Mouse (Mus musculus) Patski (cell line): ENCODE measurements around the gene Btg1. TPM values are rescaled to one million over a fixed set of nuclear protein-coding genes. Genes with fewer than 3 reads are reported as not detected.
A peak's percentile ranks its signal among the peaks of the same experiment; 100 is the strongest.

Source experiments
- ATAC-seq: fragments of 100-300 bp; one replicate; pipeline ENCODE4 v1.8.0; 2021
- CTCF ChIA-PET: fragments of 350-600 bp; sonication (Branson Sonifier 250); formaldehyde crosslinking; loops from one replicate; lab custom pipeline; 2022; ENCODE audit warnings: inconsistent platforms; lab: Charles Lee
- POLR2A ChIA-PET: fragments of 350-600 bp; sonication (Branson Sonifier 250); formaldehyde crosslinking; loops from one replicate; lab custom pipeline; 2022; ENCODE audit warnings: antibody characterized with exemption, inconsistent platforms; lab: Charles Lee
- DNase-seq: peaks from one replicate; pipeline ENCODE4 v3.0.0-alpha.2; 2011; ENCODE audit warnings: low read depth, low spot score
- H3K27me3 ChIP-seq: fragments of 371-371 bp; one replicate; pipeline ENCODE4 v1.5.1; 2021
- CTCF ChIP-seq: fragments of 100-300 bp; IDR thresholded peaks from one replicate; pipeline ENCODE4 v1.5.1; 2021
- in situ Hi-C: fragments of 300-500 bp; cut with MboI; formaldehyde crosslinking; loops from 3 replicates; pipeline ENCODE4 v1.11.1; 2018; ENCODE audit warnings: low pct_unique_long_range_greater_than_20kb, mixed read lengths
- polyA plus RNA-seq: library from polyadenylated mRNA; unstranded; gene quantifications from one replicate; pipeline ENCODE4 v1.2.3, GENCODE M21; 2021

Gene Btg1
- polyA plus RNA-seq, 1 experiment from 2014 or later, result 91.5 TPM

- POLR2A ChIA-PET, result interaction anchor here (0.6 to 0.8 kb wide), 2 partner anchors 11 to 218 kb away, joined by 3 read pairs; partner anchors contain the start of gene Btg1
- no peaks in the 10 kb centered on the region for H3K27me3 ChIP-seq
- CTCF ChIA-PET, result interaction anchor here (2.0 kb wide), 1 partner anchor 685 kb away, joined by 5 read pairs; no protein-coding TSS in a partner anchor
- no peak for TF ChIP-seq CTCF
- DNase-seq (peak; percentile 84), ATAC-seq (peak; percentile 82)
- in situ Hi-C loops, result no loop called here
Measured at GRCm38 (mm10) chr10:96628100-96628912, 11.5 kb downstream of the Btg1 start.

- in situ Hi-C loops, result no loop called here
- ATAC-seq (no peak), DNase-seq (no peak)
- ChIA-PET POLR2A (interaction anchor here (0.8 kb wide), 1 partner anchor 12 kb away, joined by 3 read pairs; the partner anchor contains the start of gene Btg1), CTCF (interaction anchor here (2.0 kb wide), 1 partner anchor 684 kb away, joined by 5 read pairs; no protein-coding TSS in a partner anchor)
- H3K27me3 ChIP-seq, result no peaks in the 10 kb centered on the region
- no peak for TF ChIP-seq CTCF
Measured at GRCm38 (mm10) chr10:96628913-96629199, 12.1 kb downstream of the Btg1 start.

GRCm38 (mm10) chr10:96630110-96630509, 13.3 kb downstream of the Btg1 start:
- no peak for TF ChIP-seq CTCF
- in situ Hi-C loops, result loop anchor here (5.0 to 10.0 kb wide), 2 partner anchors 57 to 295 kb away; no protein-coding TSS in a partner anchor
- POLR2A ChIA-PET, result interaction anchor here (0.7 kb wide), 1 partner anchor 332 kb away, joined by 5 read pairs; no protein-coding TSS in a partner anchor
- ATAC-seq, result no peak
- CTCF ChIA-PET, result no interaction called here
- no peak for DNase-seq
- no peaks in the 10 kb centered on the region for H3K27me3 ChIP-seq

GRCm38 (mm10) chr10:96631066-96631711, 14.4 kb downstream of the Btg1 start:
- no peak for TF ChIP-seq CTCF
- ATAC-seq (no peak), DNase-seq (no peak)
- H3K27me3 ChIP-seq, result no peaks in the 10 kb centered on the region
- CTCF ChIA-PET, result no interaction called here
- in situ Hi-C loops, result loop anchor here (5.0 to 10.0 kb wide), 2 partner anchors 56 to 294 kb away; no protein-coding TSS in a partner anchor
- POLR2A ChIA-PET, result no interaction called here

GRCm38 (mm10) chr10:96632271-96633144, 15.7 kb downstream of the Btg1 start:
- DNase-seq, result peak; percentile 95
- peak; percentile 93 for ATAC-seq
- H3K27me3 ChIP-seq, result no peaks in the 10 kb centered on the region
- ChIA-PET POLR2A (interaction anchor here (1.1 kb wide), 1 partner anchor 8 kb away, joined by 4 read pairs; no protein-coding TSS in a partner anchor), CTCF (no interaction called here)
- in situ Hi-C loops, result loop anchor here (5.0 to 10.0 kb wide), 2 partner anchors 55 to 292 kb away; no protein-coding TSS in a partner anchor
- TF ChIP-seq CTCF, result no peak

GRCm38 (mm10) chr10:96633145-96633516, 16.3 kb downstream of the Btg1 start:
- in situ Hi-C loops, result loop anchor here (5.0 to 10.0 kb wide), 2 partner anchors 54 to 292 kb away; no protein-coding TSS in a partner anchor
- H3K27me3 ChIP-seq, result no peaks in the 10 kb centered on the region
- POLR2A ChIA-PET, result no interaction called here
- CTCF ChIA-PET, result no interaction called here
- DNase-seq (no peak), ATAC-seq (no peak)
- no peak for TF ChIP-seq CTCF

- no peak for ATAC-seq
- POLR2A ChIA-PET, result interaction anchor here (1.2 kb wide), 1 partner anchor 19 kb away, joined by 3 read pairs; the partner anchor contains the start of gene Btg1
- in situ Hi-C loops, result loop anchor here (10.0 kb wide), 1 partner anchor 289 kb away; no protein-coding TSS in a partner anchor
- CTCF ChIA-PET, result no interaction called here
- no peak for TF ChIP-seq CTCF
- no peak for DNase-seq
- no peaks in the 10 kb centered on the region for H3K27me3 ChIP-seq
Measured at GRCm38 (mm10) chr10:96635472-96635871, 18.7 kb downstream of the Btg1 start.

GRCm38 (mm10) chr10:96638477-96638876, 21.7 kb downstream of the Btg1 start:
- ChIA-PET POLR2A (no interaction called here), CTCF (no interaction called here)
- in situ Hi-C loops, result loop anchor here (10.0 kb wide), 1 partner anchor 286 kb away; no protein-coding TSS in a partner anchor
- no peaks in the 10 kb centered on the region for H3K27me3 ChIP-seq
- DNase-seq, result no peak
- no peak for TF ChIP-seq CTCF
- ATAC-seq, result no peak

- ChIA-PET CTCF (interaction anchor here (0.7 to 1.6 kb wide), 3 partner anchors 8 to 16 kb away, joined by 3 to 5 read pairs (median 3); no protein-coding TSS in a partner anchor), POLR2A (interaction anchor here (0.6 to 1.2 kb wide), 4 partner anchors 13 to 162 kb away, joined by 3 to 6 read pairs (median 3); partner anchors contain the start of gene Btg1)
- ATAC-seq, result no peak
- TF ChIP-seq CTCF, result no peak
- in situ Hi-C loops, result no loop called here
- DNase-seq, result no peak
- H3K27me3 ChIP-seq, result no peaks in the 10 kb centered on the region
Measured at GRCm38 (mm10) chr10:96642014-96642413, 25.2 kb downstream of the Btg1 start.
